Mouse (Mus musculus) frontal cortex, postnatal 25 days (tissue): ENCODE measurements at regions not wholly inside any gene's neighbourhood (a gene's known extent, or its start where the extent isn't known, plus 50 kb on each side); places are given as distances from the start of the nearest gene placed in this dataset.

Experiments used
- DNase-seq, 2 experiments: peaks; one replicate each; pipeline ENCODE4 v3.0.0; 2022; ENCODE audit warnings: low spot score in 2 of 2

DNA sequence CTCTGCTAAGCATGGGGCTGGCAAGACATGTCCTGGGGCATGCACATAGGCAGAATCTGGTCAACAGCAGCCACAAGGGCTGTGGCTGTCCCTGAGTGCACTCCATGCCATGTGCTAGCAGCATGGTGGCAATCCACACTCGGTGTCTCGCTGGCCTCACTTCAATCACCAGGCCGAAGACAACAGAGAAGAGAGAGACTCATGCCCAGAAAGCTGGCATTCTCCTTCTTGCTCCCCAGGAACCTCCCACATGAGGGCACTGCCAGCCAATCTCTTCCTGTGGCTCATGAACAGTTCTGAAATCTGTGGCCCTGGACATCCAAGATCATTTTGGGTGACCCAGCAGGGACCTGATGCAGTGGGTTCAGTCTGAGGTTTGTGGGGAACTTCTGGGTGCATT is 74.5 kb upstream of the Gm26897 start:
- no peak for DNase-seq

DNA sequence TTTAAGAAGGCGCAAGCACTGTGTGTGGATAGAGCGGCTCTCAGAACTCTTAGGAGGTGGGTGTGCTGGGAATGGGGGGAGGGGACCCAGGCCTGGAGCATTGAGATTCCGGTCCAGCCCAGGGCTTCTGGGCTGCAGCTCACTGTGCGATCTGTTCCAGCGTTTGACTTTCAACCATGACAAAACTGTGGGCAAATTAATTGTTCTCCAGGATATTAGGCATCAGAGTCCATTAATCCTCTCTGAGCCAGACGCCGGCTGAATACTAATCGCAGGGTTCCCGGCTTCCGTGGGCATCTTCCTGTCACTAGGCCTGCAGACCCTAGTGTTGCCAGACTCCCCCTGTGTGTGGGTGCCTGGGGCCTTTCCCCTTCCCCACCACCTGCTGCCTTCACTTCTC is 73.3 kb upstream of the Gm26897 start:
- DNase-seq, result no peak

GRCm38 (mm10) chr5:111660968-111661367 is 72.8 kb upstream of the Gm26897 start:
- no peak for DNase-seq

GRCm38 (mm10) chr5:111661971-111662370 is 71.8 kb upstream of the Gm26897 start:
- no peak for DNase-seq

DNA sequence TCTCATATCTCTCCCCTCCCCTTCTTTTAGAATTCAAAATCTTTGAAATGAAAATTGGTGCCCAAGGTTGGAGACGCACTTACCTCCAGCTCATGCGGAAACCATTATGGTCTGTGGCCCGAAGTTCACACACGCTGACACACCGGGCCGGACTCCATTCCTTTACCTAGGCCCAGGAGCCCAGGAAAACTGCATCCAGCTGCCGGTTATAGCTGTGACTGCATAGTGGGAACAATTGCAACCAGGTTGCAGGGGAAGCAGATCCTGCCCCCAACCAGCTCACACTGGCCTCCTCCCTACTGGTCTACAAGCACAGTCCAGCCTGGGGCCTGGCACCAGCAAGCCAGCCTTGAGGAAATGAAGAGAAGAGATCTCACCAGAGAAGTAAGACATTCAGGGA is 69.9 kb upstream of the Gm26897 start:
- DNase-seq, result no peak

DNA sequence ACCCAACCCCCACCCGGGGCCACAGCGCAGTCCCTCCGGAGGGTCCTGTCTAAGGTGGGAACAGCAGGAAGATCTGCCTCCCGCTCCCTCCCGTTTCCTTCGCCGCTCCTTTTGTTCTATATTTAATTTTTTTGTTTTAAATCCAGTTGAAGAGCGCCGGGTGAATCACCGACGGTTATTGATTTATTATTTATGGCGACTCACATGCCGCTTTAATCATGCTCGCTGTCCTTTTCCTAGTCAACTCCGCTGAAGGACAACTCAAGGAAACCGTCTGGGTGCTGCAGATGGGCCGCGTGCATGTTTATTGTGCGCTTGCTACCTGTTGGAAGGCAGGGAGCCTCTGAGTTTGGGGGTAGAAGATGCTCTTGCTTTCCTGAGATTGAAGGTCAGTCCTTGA is 68.3 kb upstream of the Gm26897 start:
- no peak for DNase-seq

- DNase-seq, result no peak
Observed at GRCm38 (mm10) chr5:111666007-111666406, 67.7 kb upstream of the Gm26897 start.

DNA sequence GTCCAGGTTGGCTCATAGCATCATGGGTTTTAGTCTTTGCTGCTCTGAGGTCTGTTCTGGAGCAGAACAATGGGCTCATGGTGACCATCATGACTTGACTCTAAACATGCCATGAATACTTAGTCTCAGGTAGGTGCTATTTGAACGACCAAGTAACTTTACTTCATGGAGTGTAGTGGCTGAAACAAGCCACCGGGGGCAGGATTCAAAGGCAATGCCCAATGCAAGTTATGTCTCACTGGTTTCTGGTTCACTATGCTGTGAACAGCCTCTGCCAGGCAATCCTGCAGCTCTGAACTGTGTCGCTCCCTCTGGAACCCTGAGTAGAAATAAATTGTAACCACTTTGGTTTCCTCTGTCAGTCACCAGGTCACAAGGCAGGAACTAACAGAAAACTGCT is 65.8 kb upstream of the Gm26897 start:
- no peak for DNase-seq

GRCm38 (mm10) chr5:111669139-111669538 is 64.6 kb upstream of the Gm26897 start:
- no peak for DNase-seq

GRCm38 (mm10) chr5:111671762-111672161 is 62.0 kb upstream of the Gm26897 start:
- DNase-seq, result no peak

DNA sequence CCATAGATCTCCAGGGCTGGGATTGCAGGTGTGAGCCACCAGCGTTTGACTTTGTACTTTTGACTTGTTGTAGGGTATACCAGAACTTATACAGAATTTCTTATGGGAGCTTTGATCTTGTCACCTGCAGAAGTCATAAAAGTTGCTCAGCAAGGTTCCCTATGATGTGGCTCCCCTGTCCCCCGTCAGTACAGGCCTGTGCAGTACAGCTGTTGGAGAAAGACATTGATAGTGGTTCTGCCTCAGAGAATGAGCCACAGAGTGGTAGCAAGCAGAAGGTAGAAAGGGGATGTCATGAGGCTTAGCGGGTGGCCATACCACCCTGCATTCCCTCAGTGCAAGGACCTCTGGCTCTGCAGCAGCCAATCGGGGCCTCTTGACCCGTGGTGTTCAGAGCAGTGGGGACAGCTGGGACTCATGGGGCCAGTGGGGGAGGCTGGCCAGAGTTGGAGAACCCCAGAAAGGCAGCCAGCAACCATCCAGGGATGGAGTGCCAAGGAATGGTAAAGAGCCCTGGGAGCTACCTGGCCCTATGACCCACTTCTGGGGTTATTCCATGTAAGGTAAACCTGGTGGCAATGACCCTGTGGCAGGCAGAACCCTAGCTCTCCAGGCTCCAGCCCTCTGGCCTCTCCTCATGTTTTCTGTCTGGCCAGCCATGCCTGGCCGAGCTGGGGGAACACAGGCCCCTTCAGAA is 58.6 kb upstream of the Gm26897 start:
- DNase-seq, result no peak

DNA sequence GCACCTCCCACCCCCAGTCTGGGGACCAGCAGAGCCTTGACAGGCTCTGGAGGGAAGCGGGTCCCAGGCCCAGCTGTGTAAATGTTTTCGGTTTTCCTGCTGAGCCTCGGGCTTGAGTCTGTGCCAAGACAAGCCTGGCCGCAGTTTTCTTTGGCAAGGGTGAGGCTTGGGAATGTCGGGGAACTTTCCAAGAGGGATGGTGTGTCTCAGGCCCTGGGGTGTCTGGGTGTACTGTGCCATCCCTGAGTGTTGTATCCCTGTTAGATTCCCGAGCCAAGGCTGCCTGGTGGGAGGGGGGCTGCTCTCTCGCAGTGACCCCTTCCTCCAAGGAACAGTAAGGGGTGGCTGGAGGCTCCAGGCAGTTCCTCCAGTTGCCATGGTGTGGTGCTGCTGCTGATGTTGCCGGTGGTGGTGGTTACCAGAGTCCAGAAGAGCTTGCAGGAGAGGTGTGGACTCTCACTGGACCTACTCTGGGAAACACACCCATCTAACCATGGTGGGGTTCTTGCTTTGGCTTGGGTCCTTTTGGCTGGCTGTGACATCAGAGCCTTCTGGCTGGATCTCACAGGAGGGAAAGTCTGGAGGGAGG is 58.0 kb upstream of the Gm26897 start:
- no peak for DNase-seq

DNA sequence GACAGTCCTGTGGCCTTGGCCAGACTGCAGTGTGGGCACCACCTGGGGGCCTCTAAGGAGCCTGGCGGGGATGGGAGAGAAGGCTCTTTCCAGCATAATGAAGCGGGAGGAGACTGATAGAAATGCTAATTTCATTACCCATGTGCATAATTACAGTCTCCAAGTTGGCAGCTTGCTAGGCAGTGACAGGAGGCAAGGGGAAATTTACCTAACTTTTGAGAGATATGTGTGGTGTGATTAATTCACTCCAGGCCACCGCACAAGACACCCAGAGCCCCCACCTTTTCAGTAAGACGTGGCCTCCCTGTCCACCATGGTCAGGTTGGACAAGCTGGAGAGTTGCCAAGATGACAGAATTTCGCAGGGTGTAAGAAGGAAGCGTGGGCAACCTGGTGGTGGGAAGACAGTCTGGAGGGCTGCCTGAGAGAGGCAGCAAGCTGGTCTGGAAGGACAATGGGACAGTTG is 55.8 kb upstream of the Gm26897 start:
- peak in 1 of 2 experiments; percentile 26 for DNase-seq

- DNase-seq, result no peak
Observed at GRCm38 (mm10) chr5:111678496-111678895, 55.2 kb upstream of the Gm26897 start.

DNA sequence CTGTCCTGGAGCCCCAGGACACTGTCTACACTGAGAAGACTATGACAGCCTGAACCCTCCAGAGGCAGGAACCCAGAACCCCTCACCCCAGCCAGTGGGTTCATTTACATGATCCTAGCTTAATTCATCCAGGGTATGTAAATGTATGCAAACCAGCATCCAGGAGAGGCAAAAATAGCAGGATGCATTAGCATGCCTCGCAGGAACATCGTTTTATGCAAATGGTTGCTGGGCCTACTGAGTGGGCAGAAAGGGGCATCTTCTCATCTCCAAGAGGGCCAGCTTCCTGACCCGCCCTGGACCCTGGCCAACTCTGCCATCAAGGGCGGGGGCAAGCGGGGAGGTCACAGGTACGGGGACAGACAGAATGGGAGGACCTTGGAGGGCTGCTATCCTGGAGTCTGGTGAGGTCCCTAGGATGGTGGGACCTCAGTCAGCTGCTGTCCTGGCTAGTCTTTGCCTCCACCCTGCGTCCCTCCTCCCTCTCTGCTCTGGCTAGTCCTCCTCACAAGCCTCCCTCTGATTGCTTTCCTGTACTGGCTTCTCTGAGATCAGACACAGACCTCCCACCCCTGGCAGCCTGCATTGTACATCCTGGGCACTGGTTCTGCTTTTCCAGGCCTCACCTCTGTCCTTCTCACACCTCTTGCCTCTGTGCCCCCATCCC is 52.2 kb upstream of the Gm26897 start:
- peak in 1 of 2 experiments; percentile 24 for DNase-seq

DNA sequence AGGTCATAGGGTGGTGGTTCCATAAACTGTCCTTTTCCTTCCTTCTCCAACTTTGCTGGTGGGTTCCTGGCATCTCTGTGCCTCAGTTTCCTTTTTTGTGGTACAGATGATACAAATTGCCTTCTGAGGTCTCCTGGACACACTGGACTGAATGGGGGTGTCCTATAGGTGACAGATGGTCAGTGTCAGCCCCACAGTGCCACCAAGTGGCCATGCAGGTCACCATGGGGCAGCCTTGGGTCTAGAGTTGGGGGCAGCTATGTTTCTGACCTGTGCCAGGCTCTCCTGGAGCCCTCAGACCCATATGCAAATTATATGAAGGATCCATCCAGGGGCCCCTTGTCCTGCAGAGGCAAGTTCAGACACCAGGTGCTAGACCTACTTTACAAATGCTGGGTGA is 50.8 kb upstream of the Gm26897 start:
- DNase-seq, result no peak
